Mouse (Mus musculus): ENCODE measurements around the gene Ceacam16. TPM values are rescaled to one million over a fixed set of nuclear protein-coding genes. Genes with fewer than 3 reads are reported as not detected.

Ceacam16 gene
- polyA plus RNA-seq, 2 experiments: 0.04 TPM; not detected in 1

DNA sequence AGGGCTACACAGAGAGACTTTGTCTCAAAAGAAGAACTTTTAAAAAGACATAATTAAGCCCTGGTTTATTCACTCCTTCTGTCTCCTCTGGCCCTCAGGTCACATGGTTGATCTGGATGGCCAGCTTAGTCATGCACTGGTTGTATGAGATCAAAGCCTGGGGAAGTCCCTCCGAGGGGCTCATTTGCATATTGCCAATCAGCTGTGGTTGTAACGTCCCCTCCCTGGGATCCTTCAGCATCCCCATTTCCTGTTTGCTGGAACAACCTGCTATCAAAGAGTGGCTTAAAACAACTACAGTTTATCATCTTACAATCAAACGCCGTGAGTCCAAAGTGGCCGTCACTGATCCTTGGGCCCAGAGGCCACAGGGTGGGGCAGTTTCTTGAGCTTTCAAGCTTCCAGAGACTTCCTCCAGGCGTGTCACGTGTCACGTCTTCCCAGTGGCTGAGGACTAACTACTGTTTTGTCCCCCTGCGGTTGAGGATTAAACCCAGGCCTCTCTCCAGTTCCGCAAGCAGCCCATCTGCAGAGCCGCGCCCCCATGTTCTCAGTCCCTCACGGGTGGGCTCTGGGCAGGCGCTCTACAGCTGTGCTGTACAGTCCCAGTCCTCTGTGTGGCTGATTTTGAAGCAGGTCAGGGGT, 15.8 kb upstream of the Ceacam16 start:
- Histone ChIP-seq H3K4me2 (ENCODE audit: low read depth) (peak overlapping the region; percentile 13; the same call in 1 of the 2 replicates), H3K9ac (replicated peaks) (no peak overlapping the region), H3K27me3 (ENCODE audit: control insufficient read depth, insufficient read depth, low read length) (no peaks in the 10 kb centered on the region), H3K4me3 (ENCODE audit: insufficient read depth in 1 of 2, low read depth in 2 of 2, low read length in 2 of 2) (no peak overlapping the region), H3K9me3 (ENCODE audit: control insufficient read depth, low read length) (no peaks in the 10 kb centered on the region), H3K27ac (no peak overlapping the region), H3K36me3 (replicated peaks; ENCODE audit: control insufficient read depth, insufficient read depth, low read depth) (no peaks in the 10 kb centered on the region), H3K4me1 (replicated peaks; ENCODE audit: control insufficient read depth in 2 of 2, insufficient read depth in 2 of 2, low read length in 1 of 2) (peaks cover 0 to 3% of the 10 kb centered on the region in 2 experiments; a peak in 1 of 4 replicates)
- 17% methylated on average over 14 of the region's 14 CpGs for WGBS (ENCODE audit: insufficient replicate concordance)
- ATAC-seq (ENCODE audit: insufficient read depth) (peak; percentile 50; the same call in 1 of the 2 replicates), DNase-seq (ENCODE audit: low read depth in 3 of 3, low spot score in 3 of 3) (peak in 1 of 3 experiments; percentile 36)
- TF ChIP-seq EP300 (IDR thresholded peaks at IDR 0.05; ENCODE audit: low read depth) (no peak), CTCF (IDR thresholded peaks at IDR 0.05; ENCODE audit: low read depth) (no peak)

- H3K27ac ChIP-seq: no peak overlapping the region
- H3K4me2 ChIP-seq (ENCODE audit: low read depth): no peak overlapping the region
- H3K27me3 ChIP-seq (ENCODE audit: control insufficient read depth, insufficient read depth, low read length): no peaks in the 10 kb centered on the region
- ATAC-seq (ENCODE audit: insufficient read depth): no peak; the same call in 1 of the 2 replicates
- 27% methylated on average over 13 of the region's 13 CpGs for WGBS (ENCODE audit: insufficient replicate concordance)
- H3K36me3 ChIP-seq (replicated peaks; ENCODE audit: control insufficient read depth, insufficient read depth, low read depth): no peaks in the 10 kb centered on the region
- peaks cover 0 to 5% of the 10 kb centered on the region in 2 experiments; a peak in 2 of 4 replicates for H3K4me1 ChIP-seq (replicated peaks; ENCODE audit: control insufficient read depth in 2 of 2, insufficient read depth in 2 of 2, low read length in 1 of 2)
- TF ChIP-seq EP300 (IDR thresholded peaks at IDR 0.05; ENCODE audit: low read depth) (no peak), CTCF (IDR thresholded peaks at IDR 0.05; ENCODE audit: low read depth) (peak; percentile 77)
- no peak for DNase-seq (ENCODE audit: low read depth in 3 of 3, low spot score in 3 of 3)
- H3K9ac ChIP-seq (replicated peaks): no peak overlapping the region
- no peak overlapping the region for H3K4me3 ChIP-seq (ENCODE audit: insufficient read depth in 1 of 2, low read depth in 2 of 2, low read length in 2 of 2)
- H3K9me3 ChIP-seq (ENCODE audit: control insufficient read depth, low read length): no peaks in the 10 kb centered on the region
These were observed 15.0 kb upstream of the Ceacam16 start for GRCm38 (mm10) chr7:19875948-19876682.

GRCm38 (mm10) chr7:19871943-19872601, 11.0 kb upstream of the Ceacam16 start:
- Histone ChIP-seq H3K9ac (replicated peaks) (no peak overlapping the region), H3K27me3 (ENCODE audit: control insufficient read depth, insufficient read depth, low read length) (no peaks in the 10 kb centered on the region), H3K4me3 (ENCODE audit: insufficient read depth in 1 of 2, low read depth in 2 of 2, low read length in 2 of 2) (no peak overlapping the region), H3K27ac (no peak overlapping the region), H3K4me2 (ENCODE audit: low read depth) (no peak overlapping the region), H3K36me3 (replicated peaks; ENCODE audit: control insufficient read depth, insufficient read depth, low read depth) (no peaks in the 10 kb centered on the region), H3K4me1 (replicated peaks; ENCODE audit: control insufficient read depth in 2 of 2, insufficient read depth in 2 of 2, low read length in 1 of 2) (peaks cover 0 to 8% of the 10 kb centered on the region in 2 experiments; a peak in 2 of 4 replicates), H3K9me3 (ENCODE audit: control insufficient read depth, low read length) (no peaks in the 10 kb centered on the region)
- 18% methylated on average over 5 of the region's 5 CpGs for WGBS (ENCODE audit: insufficient replicate concordance)
- DNase-seq (ENCODE audit: low read depth in 3 of 3, low spot score in 3 of 3): no peak
- peak; percentile 54 for TF ChIP-seq CTCF (IDR thresholded peaks at IDR 0.05; ENCODE audit: low read depth)
- TF ChIP-seq EP300 (IDR thresholded peaks at IDR 0.05; ENCODE audit: low read depth): no peak
- no peak for ATAC-seq (ENCODE audit: insufficient read depth)

GRCm38 (mm10) chr7:19871137-19871621, 10.1 kb upstream of the Ceacam16 start:
- Histone ChIP-seq H3K36me3 (replicated peaks; ENCODE audit: control insufficient read depth, insufficient read depth, low read depth) (no peaks in the 10 kb centered on the region), H3K4me1 (replicated peaks; ENCODE audit: control insufficient read depth in 2 of 2, insufficient read depth in 2 of 2, low read length in 1 of 2) (peaks cover 0 to 6% of the 10 kb centered on the region in 2 experiments; a peak in 2 of 4 replicates), H3K27me3 (ENCODE audit: control insufficient read depth, insufficient read depth, low read length) (no peaks in the 10 kb centered on the region), H3K4me2 (ENCODE audit: low read depth) (no peak overlapping the region), H3K4me3 (ENCODE audit: insufficient read depth in 1 of 2, low read depth in 2 of 2, low read length in 2 of 2) (no peak overlapping the region), H3K9me3 (ENCODE audit: control insufficient read depth, low read length) (no peaks in the 10 kb centered on the region), H3K9ac (replicated peaks) (no peak overlapping the region), H3K27ac (no peak overlapping the region)
- WGBS (ENCODE audit: insufficient replicate concordance): 15% methylated on average over 10 of the region's 10 CpGs
- no peak for DNase-seq (ENCODE audit: low read depth in 3 of 3, low spot score in 3 of 3)
- no peak for ATAC-seq (ENCODE audit: insufficient read depth)
- TF ChIP-seq CTCF (IDR thresholded peaks at IDR 0.05; ENCODE audit: low read depth): no peak
- TF ChIP-seq EP300 (IDR thresholded peaks at IDR 0.05; ENCODE audit: low read depth): no peak
